Mouse (Mus musculus) testis, adult 2 months (tissue): ENCODE measurements around the gene Mettl4. TPM values are rescaled to one million over a fixed set of nuclear protein-coding genes. Genes with fewer than 3 reads are reported as not detected.
A peak's percentile ranks its signal among the peaks of the same experiment; 100 is the strongest.

Source experiments
- H3K27ac ChIP-seq: fragments of 200-500 bp; 2 replicates; pipeline ENCODE4 v1.5.1; 2012; ENCODE audit warnings: low read depth, low read length; ENCODE audit not compliant: control insufficient read depth, insufficient read depth
- H3K27me3 ChIP-seq: fragments of 200-500 bp; 2 replicates; pipeline ENCODE4 v1.6.1; 2012; ENCODE audit warnings: mild to moderate bottlenecking, low read length, moderate library complexity; ENCODE audit not compliant: control insufficient read depth, insufficient read depth
- H3K36me3 ChIP-seq: fragments of 200-500 bp; 2 replicates; pipeline ENCODE4 v1.6.1; 2012; ENCODE audit warnings: mild to moderate bottlenecking, low read length; ENCODE audit not compliant: control insufficient read depth, insufficient read depth
- H3K4me1 ChIP-seq: fragments of 200-500 bp; 2 replicates; pipeline ENCODE4 v1.6.1; 2012; ENCODE audit warnings: low read length; ENCODE audit not compliant: control insufficient read depth, insufficient read depth
- H3K4me3 ChIP-seq: fragments of 200-500 bp; 2 replicates; pipeline ENCODE4 v1.5.1; 2012; ENCODE audit warnings: low read depth, mild to moderate bottlenecking, low read length, moderate library complexity, mixed read lengths; ENCODE audit not compliant: control insufficient read depth
- CTCF ChIP-seq: fragments of 200-500 bp; IDR thresholded peaks from 2 replicates; pipeline ENCODE4 v1.5.1; 2012; ENCODE audit warnings: low read depth, mild to moderate bottlenecking, inconsistent platforms, low read length, moderate library complexity; ENCODE audit not compliant: control insufficient read depth, insufficient read depth, insufficient replicate concordance
- POLR2A ChIP-seq: fragments of 200-500 bp; IDR thresholded peaks from 2 replicates; pipeline ENCODE4 v1.6.1; 2012; ENCODE audit warnings: low read depth, mild to moderate bottlenecking, inconsistent platforms, low read length, moderate library complexity; ENCODE audit not compliant: control insufficient read depth
- polyA plus RNA-seq: library from polyadenylated mRNA; depleted of rRNA; stranded (reverse); fragments of >200 nt; gene quantifications from 2 replicates; pipeline ENCODE4 v1.2.3, GENCODE M21; 2012; rRNA removed

Mettl4 gene
- 6.5 and 7.1 TPM in 2 replicates for polyA plus RNA-seq

- H3K27me3 ChIP-seq: no peaks in the 10 kb centered on the region
- peaks cover 3% of the 10 kb centered on the region for H3K4me1 ChIP-seq
- peak within 1 kb of the TSS; percentile 90 for H3K27ac ChIP-seq
- no peak for TF ChIP-seq CTCF
- TF ChIP-seq POLR2A: peak; percentile 61
- peak within 1 kb of the TSS; percentile 97 for H3K4me3 ChIP-seq
- no peaks in the 10 kb centered on the region for H3K36me3 ChIP-seq
Measured at GRCm38 (mm10) chr17:94749466-94750135, at the start of gene Mettl4. Gene Mettl4 (minus strand): TSS chr17:94750019.

- TF ChIP-seq POLR2A: no peak
- no peak for TF ChIP-seq CTCF
- no peaks in the 10 kb centered on the region for H3K4me1 ChIP-seq
- H3K27ac ChIP-seq: no peak overlapping the region
- no peaks in the 10 kb centered on the region for H3K36me3 ChIP-seq
- H3K27me3 ChIP-seq: no peaks in the 10 kb centered on the region
- H3K4me3 ChIP-seq: no peak overlapping the region
Measured at GRCm38 (mm10) chr17:94778871-94779482, 29.2 kb upstream of the Mettl4 start.

- no peak for TF ChIP-seq POLR2A
- no peak for TF ChIP-seq CTCF
- Histone ChIP-seq H3K4me3 (no peak overlapping the region), H3K4me1 (no peaks in the 10 kb centered on the region), H3K36me3 (no peaks in the 10 kb centered on the region), H3K27me3 (no peaks in the 10 kb centered on the region), H3K27ac (no peak overlapping the region)
Measured at GRCm38 (mm10) chr17:94768491-94768890, 18.7 kb upstream of the Mettl4 start.

GRCm38 (mm10) chr17:94764711-94765110 lies 14.9 kb upstream of the Mettl4 start:
- Histone ChIP-seq H3K27ac (no peak overlapping the region), H3K27me3 (no peaks in the 10 kb centered on the region), H3K4me1 (no peaks in the 10 kb centered on the region), H3K36me3 (no peaks in the 10 kb centered on the region), H3K4me3 (no peak overlapping the region)
- TF ChIP-seq CTCF (no peak), POLR2A (no peak)

GRCm38 (mm10) chr17:94764011-94764410 lies 14.2 kb upstream of the Mettl4 start:
- Histone ChIP-seq H3K4me3 (no peak overlapping the region), H3K36me3 (no peaks in the 10 kb centered on the region), H3K4me1 (no peaks in the 10 kb centered on the region), H3K27me3 (no peaks in the 10 kb centered on the region), H3K27ac (no peak overlapping the region)
- TF ChIP-seq POLR2A (no peak), CTCF (no peak)

- no peaks in the 10 kb centered on the region for H3K27me3 ChIP-seq
- H3K4me3 ChIP-seq: no peak overlapping the region
- H3K36me3 ChIP-seq: no peaks in the 10 kb centered on the region
- TF ChIP-seq POLR2A (no peak), CTCF (no peak)
- no peaks in the 10 kb centered on the region for H3K4me1 ChIP-seq
- H3K27ac ChIP-seq: no peak overlapping the region
Measured at GRCm38 (mm10) chr17:94762405-94762804, 12.6 kb upstream of the Mettl4 start.

- peaks cover 3% of the 10 kb centered on the region for H3K4me1 ChIP-seq
- no peak for TF ChIP-seq CTCF
- TF ChIP-seq POLR2A: no peak
- no peaks in the 10 kb centered on the region for H3K36me3 ChIP-seq
- peak overlapping the region; percentile 90 for H3K27ac ChIP-seq
- H3K27me3 ChIP-seq: no peaks in the 10 kb centered on the region
- peak overlapping the region; percentile 97 for H3K4me3 ChIP-seq
Measured at GRCm38 (mm10) chr17:94750136-94750729, 414 bp upstream of the Mettl4 start.

GRCm38 (mm10) chr17:94738173-94738572 lies 11.6 kb downstream of the Mettl4 start:
- H3K36me3 ChIP-seq: no peaks in the 10 kb centered on the region
- no peaks in the 10 kb centered on the region for H3K4me1 ChIP-seq
- TF ChIP-seq CTCF (no peak), POLR2A (no peak)
- no peak overlapping the region for H3K27ac ChIP-seq
- no peaks in the 10 kb centered on the region for H3K27me3 ChIP-seq
- no peak overlapping the region for H3K4me3 ChIP-seq
